Mouse (Mus musculus) layer of hippocampus, postnatal 25 days (tissue): ENCODE data around the gene Crygb. TPM values are rescaled to one million over a fixed set of nuclear protein-coding genes. Genes with fewer than 3 reads are reported as not detected.
A peak's percentile ranks its signal among the peaks of the same experiment; 100 is the strongest.

Experiments
- DNase-seq, 2 experiments: peaks; one replicate each; pipeline ENCODE4 v3.0.0; 2022; ENCODE audit warnings: mixed read lengths in 2 of 2, low spot score in 1 of 2; ENCODE audit errors: extremely low spot score in 1 of 2
- total RNA-seq, 2 experiments: library from RNA; stranded (reverse); gene quantifications; 2 replicates each; pipeline ENCODE4 v1.2.3; 2021

Crygb gene
- total RNA-seq = not detected

DNA sequence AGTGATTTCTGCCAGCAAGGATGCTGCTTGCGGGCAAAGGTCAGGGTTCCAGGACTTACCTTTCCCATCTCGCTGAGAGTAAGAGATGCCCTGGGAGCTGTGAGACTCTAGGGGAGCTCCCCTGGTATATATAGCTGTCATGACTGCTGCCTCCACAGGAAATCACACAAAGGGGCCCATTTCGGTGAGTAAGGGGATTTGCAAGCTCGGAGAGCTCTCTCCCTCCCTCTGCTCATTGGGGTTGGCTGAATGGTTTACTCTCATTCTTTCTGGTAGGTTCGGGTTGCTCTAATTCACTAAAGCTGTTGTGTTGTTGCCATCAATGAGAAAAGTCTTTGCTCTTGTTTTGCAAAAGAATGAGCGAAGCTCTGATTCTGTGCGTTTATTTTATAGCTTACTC, at the start of gene Crygb:
Gene Crygb (minus strand): TSS at position 101 of the 400 bp plus-strand sequence.
- no peak for DNase-seq

- DNase-seq = no peak
Measured at GRCm38 (mm10) chr1:65131671-65132070, 49.6 kb upstream of the Crygb start.

DNA sequence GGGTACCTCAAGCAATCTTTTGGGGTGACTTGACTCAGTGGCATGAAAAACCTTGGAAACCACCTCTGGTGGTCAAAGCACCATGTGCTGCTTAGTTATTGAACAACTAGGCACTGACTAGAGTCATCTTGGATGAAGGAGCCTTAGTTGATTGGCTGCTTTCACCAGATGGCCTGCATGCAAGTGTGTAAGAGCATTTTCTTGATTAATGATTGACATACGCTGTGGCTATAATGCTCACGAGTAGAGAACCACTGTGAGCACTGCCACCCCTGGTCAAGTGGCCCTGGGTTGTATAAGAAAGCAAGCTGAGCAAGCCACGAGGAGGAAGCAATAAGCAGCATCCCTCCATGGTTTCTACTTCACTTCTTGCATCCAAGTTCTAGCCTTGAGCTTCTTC, 48.1 kb upstream of the Crygb start:
- DNase-seq = no peak

DNA sequence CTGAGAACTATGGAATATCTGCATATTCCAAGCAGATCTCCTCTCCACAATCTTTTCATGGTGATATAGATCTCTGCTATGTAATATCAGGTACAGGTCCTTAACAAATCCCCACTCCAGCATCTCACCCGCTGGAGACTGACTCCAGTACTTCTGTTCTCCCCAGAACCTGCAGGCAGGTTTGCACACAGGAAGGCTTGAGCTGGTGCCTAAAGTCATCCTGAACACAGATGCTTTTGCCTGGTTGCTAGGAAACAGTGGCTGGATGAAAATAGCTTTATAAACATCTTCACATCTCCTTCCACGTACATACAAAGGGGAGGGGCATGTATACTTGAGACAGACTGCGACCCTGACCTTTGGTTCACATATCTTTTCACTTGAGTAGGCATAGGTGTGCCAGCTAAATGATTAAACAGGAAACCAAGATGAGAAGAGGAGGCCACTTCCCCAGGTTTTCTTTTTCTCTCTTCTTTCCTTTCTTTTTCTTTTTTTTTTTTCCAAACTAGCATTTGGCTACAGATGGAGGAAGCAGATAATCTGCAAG, 47.6 kb upstream of the Crygb start:
- DNase-seq = no peak

GRCm38 (mm10) chr1:65122574-65123372, 40.7 kb upstream of the Crygb start, which contains the start of gene D630023F18Rik:
Gene D630023F18Rik (minus strand): TSS chr1:65123214.
- DNase-seq = peak in 1 of 2 experiments; percentile 25

DNA sequence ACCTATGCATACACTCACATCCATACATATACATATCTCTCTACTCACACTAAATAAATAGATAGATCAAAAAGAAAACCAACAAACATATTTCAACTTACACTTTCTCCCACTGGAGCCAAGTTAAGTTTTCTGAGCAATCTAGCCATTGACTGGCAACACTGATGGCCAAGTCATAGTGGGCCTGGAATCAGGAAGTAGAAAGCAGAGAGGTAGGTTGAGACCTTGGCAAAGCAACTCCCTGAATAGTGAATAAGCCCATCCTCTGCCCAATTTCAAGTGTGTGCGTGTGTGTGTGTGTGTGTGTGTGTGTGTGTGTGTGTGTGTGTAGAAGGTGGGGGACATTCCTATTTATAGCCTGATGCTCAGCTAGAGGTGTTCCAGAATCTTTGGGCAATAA, 37.4 kb upstream of the Crygb start, which contains the start of gene Gm28845:
Gene Gm28845 (minus strand): TSS at position 121 of the 400 bp plus-strand sequence.
- DNase-seq = no peak

DNA sequence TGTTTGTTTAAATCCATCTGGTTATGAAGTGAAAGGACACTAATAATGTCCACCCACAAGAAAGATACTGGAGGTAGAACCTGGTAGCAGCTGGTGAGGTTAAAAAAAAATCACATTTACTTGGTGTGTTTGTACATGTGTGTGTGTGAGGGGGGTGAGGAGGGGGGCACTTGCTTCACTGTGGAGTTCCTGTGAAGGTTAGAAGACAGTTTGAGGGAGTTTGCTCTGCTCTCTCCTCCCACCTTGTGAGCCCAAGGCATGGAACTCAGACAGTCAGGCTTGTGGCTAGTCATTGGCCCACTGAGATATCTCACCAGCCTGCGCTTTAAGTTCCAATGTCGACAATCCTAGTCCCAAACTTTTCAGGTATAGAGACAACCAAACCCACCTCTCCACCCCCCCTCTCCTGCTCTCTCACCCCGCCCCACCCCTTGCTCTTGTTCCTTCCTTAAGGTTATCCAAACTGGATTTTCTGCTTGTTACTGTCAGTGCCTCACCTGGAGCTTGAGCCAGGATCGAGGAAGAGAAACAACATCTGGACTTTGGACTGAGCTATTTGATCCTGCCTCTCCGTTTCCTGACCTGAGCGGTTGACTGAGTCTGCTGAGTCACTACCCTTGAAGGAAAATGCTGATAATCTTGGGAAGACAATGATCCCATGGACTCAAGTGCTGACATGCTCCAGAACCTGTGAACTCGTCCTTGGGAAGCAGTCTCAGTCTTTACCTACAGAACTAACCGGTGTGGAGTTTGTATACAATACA, 36.2 kb upstream of the Crygb start:
- DNase-seq = no peak

DNA sequence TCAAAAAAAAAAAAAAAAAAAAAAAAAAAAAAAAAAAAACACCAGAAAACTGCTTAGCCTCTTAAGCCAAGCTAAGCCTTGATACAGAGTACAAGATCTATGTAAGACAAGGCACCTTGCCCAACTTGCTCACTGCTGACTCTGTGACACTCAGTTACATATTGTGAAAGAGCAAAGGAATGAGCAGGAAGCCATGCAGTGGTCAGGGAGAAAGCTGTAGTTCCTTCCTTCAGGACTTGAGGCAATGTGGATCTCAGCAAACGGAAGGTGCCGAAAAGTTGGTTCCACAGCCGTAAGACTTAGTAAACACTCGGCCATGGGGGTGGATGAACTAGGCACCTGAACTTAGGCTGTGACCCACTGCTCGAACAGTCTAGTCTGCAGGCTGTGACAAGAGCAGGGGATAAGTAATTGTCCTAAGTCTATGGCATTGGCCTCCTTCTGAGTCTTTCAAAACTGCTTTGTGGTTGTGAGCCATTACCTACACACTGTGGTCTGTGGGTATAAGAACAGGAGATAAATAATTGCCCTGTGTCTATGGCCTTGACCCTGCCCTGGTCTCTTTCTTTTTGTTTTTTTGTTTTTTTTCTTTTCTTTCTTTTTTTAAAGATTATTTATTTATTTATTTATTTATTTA, 31.6 kb upstream of the Crygb start:
- DNase-seq = no peak

GRCm38 (mm10) chr1:65112807-65113196, 30.7 kb upstream of the Crygb start:
- no peak for DNase-seq

- peak in 1 of 2 experiments; percentile 79 for DNase-seq
Measured at GRCm38 (mm10) chr1:65112031-65112806, 30.1 kb upstream of the Crygb start.

- no peak for DNase-seq
Measured at GRCm38 (mm10) chr1:65109756-65110435, 27.8 kb upstream of the Crygb start.

- no peak for DNase-seq
Measured at GRCm38 (mm10) chr1:65109196-65109595, 27.1 kb upstream of the Crygb start.

- no peak for DNase-seq
Measured at GRCm38 (mm10) chr1:65107654-65108279, 25.7 kb upstream of the Crygb start.

GRCm38 (mm10) chr1:65103273-65103672, 21.2 kb upstream of the Crygb start, which contains the start of gene Cryga:
Gene Cryga (minus strand): TSS chr1:65103373.
- DNase-seq = no peak

GRCm38 (mm10) chr1:65096953-65097352, 14.9 kb upstream of the Crygb start:
- DNase-seq = no peak

- no peak for DNase-seq
Measured at GRCm38 (mm10) chr1:65091566-65091965, 9.5 kb upstream of the Crygb start.

- DNase-seq = no peak
Measured at GRCm38 (mm10) chr1:65090370-65090769, 8.3 kb upstream of the Crygb start.

DNA sequence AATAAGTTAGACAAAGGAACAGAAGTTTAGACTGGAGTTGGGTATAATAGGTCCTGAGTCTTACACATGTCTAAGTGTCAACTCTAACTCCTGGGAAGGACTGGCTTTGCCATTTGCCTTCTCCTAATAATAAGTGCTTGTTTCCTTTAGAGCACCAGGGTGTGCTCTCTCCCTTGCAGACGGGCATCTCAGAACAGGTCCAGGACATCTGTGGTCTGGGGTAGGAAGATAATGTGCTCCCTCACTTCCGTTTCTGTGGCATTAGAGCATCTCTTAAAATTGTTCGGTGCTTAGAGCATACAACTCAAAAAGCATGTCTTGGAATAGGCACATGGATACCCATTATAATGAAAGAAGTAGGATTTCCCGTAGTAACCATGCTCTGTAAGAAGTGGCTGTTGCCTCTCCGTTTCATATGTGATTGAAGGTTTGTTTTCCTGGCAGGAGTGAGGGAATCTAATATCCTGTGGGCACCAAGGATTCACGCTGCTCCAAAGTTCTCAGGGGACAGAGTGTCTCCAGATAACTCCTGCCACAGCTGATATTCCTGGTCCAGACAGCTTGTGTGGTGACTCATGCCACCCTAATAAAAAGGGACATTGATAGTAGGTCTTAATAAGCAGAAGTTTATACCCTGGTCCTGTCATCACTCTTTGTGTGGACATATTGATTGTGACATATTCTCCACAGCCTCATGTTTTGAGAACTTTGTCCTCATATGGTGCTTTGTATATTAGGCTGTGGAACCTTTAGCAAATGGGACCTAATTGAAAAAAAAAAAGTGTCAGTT, 6.7 kb upstream of the Crygb start:
- DNase-seq = no peak
